Mouse (Mus musculus) urinary bladder, adult 2 months (tissue): ENCODE measurements around the gene Fahd1. TPM values are rescaled to one million over a fixed set of nuclear protein-coding genes. Genes with fewer than 3 reads are reported as not detected.

ENCODE experiments used
- DNase-seq: peaks from one replicate; pipeline ENCODE4 v3.0.0; 2022; ENCODE audit warnings: low spot score
- polyA plus RNA-seq: library from polyadenylated mRNA; depleted of rRNA; stranded (reverse); fragments of >200 nt; gene quantifications from 2 replicates; pipeline ENCODE4 v1.2.3, GENCODE M21; 2012; rRNA removed

Fahd1 gene
- 20.5 and 21.0 TPM in 2 replicates for polyA plus RNA-seq

- DNase-seq: peak; percentile 95
Observed at GRCm38 (mm10) chr17:24850065-24850772, at the start of gene Fahd1. TSS of gene Fahd1 (minus strand) at chr17:24850364.

GRCm38 (mm10) chr17:24899153-24899552 lies 49.0 kb upstream of the Fahd1 start:
- DNase-seq: no peak

GRCm38 (mm10) chr17:24898041-24898854 lies 48.1 kb upstream of the Fahd1 start:
- no peak for DNase-seq

- DNase-seq: no peak
Observed at GRCm38 (mm10) chr17:24897600-24897999, 47.4 kb upstream of the Fahd1 start.

GRCm38 (mm10) chr17:24896993-24897269 lies 46.8 kb upstream of the Fahd1 start:
- DNase-seq: no peak

- DNase-seq: peak; percentile 54
Observed at GRCm38 (mm10) chr17:24896241-24896992, 46.3 kb upstream of the Fahd1 start, which contains the start of gene Nme3. TSS of gene Nme3 (plus strand) at chr17:24896500.

GRCm38 (mm10) chr17:24895571-24896240 lies 45.5 kb upstream of the Fahd1 start:
- DNase-seq: no peak

GRCm38 (mm10) chr17:24894995-24895547 lies 44.9 kb upstream of the Fahd1 start, which contains the start of the genes Eme2 and Mrps34:
TSS of gene Eme2 (minus strand) at chr17:24895087.
TSS of gene Mrps34 (plus strand) at chr17:24895116.
- DNase-seq: peak; percentile 73

- no peak for DNase-seq
Observed at GRCm38 (mm10) chr17:24894061-24894994, 44.2 kb upstream of the Fahd1 start.

- DNase-seq: no peak
Observed at GRCm38 (mm10) chr17:24893276-24893675, 43.1 kb upstream of the Fahd1 start.

GRCm38 (mm10) chr17:24892785-24893184 lies 42.6 kb upstream of the Fahd1 start:
- no peak for DNase-seq

- no peak for DNase-seq
Observed at GRCm38 (mm10) chr17:24891321-24891720, 41.2 kb upstream of the Fahd1 start.

- no peak for DNase-seq
Observed at GRCm38 (mm10) chr17:24890151-24891092, 40.3 kb upstream of the Fahd1 start.

- no peak for DNase-seq
Observed at GRCm38 (mm10) chr17:24888862-24889261, 38.7 kb upstream of the Fahd1 start.

GRCm38 (mm10) chr17:24887291-24888080 lies 37.3 kb upstream of the Fahd1 start:
- no peak for DNase-seq

- no peak for DNase-seq
Observed at GRCm38 (mm10) chr17:24886932-24887271, 36.7 kb upstream of the Fahd1 start.

GRCm38 (mm10) chr17:24886134-24886931 lies 36.2 kb upstream of the Fahd1 start, which contains the start of the genes Nubp2 and Spsb3:
TSS of gene Nubp2 (minus strand) at chr17:24886349.
TSS of gene Spsb3 (plus strand) at chr17:24886643.
- DNase-seq: peak; percentile 91
